Mouse (Mus musculus): ENCODE results near the gene Tyw1.
A peak's percentile ranks its signal among the peaks of the same experiment; 100 is the strongest.

Gene Tyw1

GRCm38 (mm10) chr5:130255017-130255720, at the start of gene Tyw1, which contains the start of gene Sbds:
Tyw1 (plus strand) TSS chr5:130255619.
Sbds (minus strand) TSS chr5:130255530.
- DNase-seq (ENCODE audit: low spot score), result peak; percentile 100

GRCm38 (mm10) chr5:130207299-130207698, 48.1 kb upstream of the Tyw1 start:
- no peak for DNase-seq (ENCODE audit: low spot score)

- DNase-seq (ENCODE audit: low spot score), result no peak
Measured at GRCm38 (mm10) chr5:130212956-130213355, 42.5 kb upstream of the Tyw1 start.

- DNase-seq (ENCODE audit: low spot score), result no peak
Measured at GRCm38 (mm10) chr5:130216781-130217180, 38.6 kb upstream of the Tyw1 start, which contains the start of gene Tmem248. Tmem248 (plus strand) TSS chr5:130217081.

GRCm38 (mm10) chr5:130217406-130217805, 38.0 kb upstream of the Tyw1 start:
- no peak for DNase-seq (ENCODE audit: low spot score)

- no peak for DNase-seq (ENCODE audit: low spot score)
Measured at GRCm38 (mm10) chr5:130218336-130218735, 37.1 kb upstream of the Tyw1 start.

- no peak for DNase-seq (ENCODE audit: low spot score)
Measured at GRCm38 (mm10) chr5:130221316-130221715, 34.1 kb upstream of the Tyw1 start.

GRCm38 (mm10) chr5:130221760-130222145, 33.7 kb upstream of the Tyw1 start:
- peak; percentile 14 for DNase-seq (ENCODE audit: low spot score)

GRCm38 (mm10) chr5:130222146-130223004, 33.0 kb upstream of the Tyw1 start:
- peak; percentile 87 for DNase-seq (ENCODE audit: low spot score)

GRCm38 (mm10) chr5:130226790-130227189, 28.6 kb upstream of the Tyw1 start:
- DNase-seq (ENCODE audit: low spot score), result no peak

GRCm38 (mm10) chr5:130228120-130228519, 27.3 kb upstream of the Tyw1 start:
- no peak for DNase-seq (ENCODE audit: low spot score)

GRCm38 (mm10) chr5:130236302-130236701, 19.1 kb upstream of the Tyw1 start:
- DNase-seq (ENCODE audit: low spot score), result no peak

GRCm38 (mm10) chr5:130239236-130239635, 16.2 kb upstream of the Tyw1 start:
- no peak for DNase-seq (ENCODE audit: low spot score)

- no peak for DNase-seq (ENCODE audit: low spot score)
Measured at GRCm38 (mm10) chr5:130239856-130240255, 15.6 kb upstream of the Tyw1 start.

- no peak for DNase-seq (ENCODE audit: low spot score)
Measured at GRCm38 (mm10) chr5:130241426-130241825, 14.0 kb upstream of the Tyw1 start.

GRCm38 (mm10) chr5:130247823-130248222, 7.6 kb upstream of the Tyw1 start:
- DNase-seq (ENCODE audit: low spot score), result no peak

- peak; percentile 47 for DNase-seq (ENCODE audit: low spot score)
Measured at GRCm38 (mm10) chr5:130254164-130255016, 1.0 kb upstream of the Tyw1 start.

GRCm38 (mm10) chr5:130255799-130256525, 543 bp downstream of the Tyw1 start:
- peak; percentile 31 for DNase-seq (ENCODE audit: low spot score)

- peak; percentile 98 for DNase-seq (ENCODE audit: low spot score)
Measured at GRCm38 (mm10) chr5:130256678-130257271, 1.4 kb downstream of the Tyw1 start.

GRCm38 (mm10) chr5:130257303-130257702, 1.9 kb downstream of the Tyw1 start:
- peak; percentile 29 for DNase-seq (ENCODE audit: low spot score)

- DNase-seq (ENCODE audit: low spot score), result no peak
Measured at GRCm38 (mm10) chr5:130263454-130263853, 8.0 kb downstream of the Tyw1 start.
